Mouse (Mus musculus) cerebellum, adult 11-12 months (tissue): ENCODE results near the gene Syne2.

ENCODE experiments used
- DNase-seq: peaks from one replicate; pipeline ENCODE4 v3.0.0; 2022

Syne2 gene

DNA sequence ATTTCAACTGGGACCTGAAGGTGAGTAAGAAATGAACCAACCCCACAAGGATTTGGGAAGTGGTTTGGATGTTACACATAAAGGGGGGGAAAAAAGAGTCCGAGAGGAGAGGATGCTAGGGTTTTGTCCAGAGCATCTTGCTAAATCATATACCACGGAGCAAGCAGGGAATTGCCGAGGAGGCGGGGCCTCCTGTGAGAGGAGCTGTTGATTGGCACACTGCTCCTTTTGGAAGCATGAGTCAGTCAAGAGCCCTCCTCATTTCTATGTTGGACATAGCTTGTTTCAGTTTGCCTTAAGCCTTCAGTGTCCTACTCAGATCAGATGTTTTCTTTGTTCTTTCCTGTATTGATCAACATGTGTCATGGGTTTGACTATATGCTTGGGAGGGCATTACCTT lies 245.1 kb downstream of the Syne2 start:
- no peak for DNase-seq

- DNase-seq, result no peak
These were observed 252.5 kb downstream of the Syne2 start for GRCm38 (mm10) chr12:76070386-76070785.

- DNase-seq, result no peak
These were observed 254.3 kb downstream of the Syne2 start for GRCm38 (mm10) chr12:76071935-76072849.

DNA sequence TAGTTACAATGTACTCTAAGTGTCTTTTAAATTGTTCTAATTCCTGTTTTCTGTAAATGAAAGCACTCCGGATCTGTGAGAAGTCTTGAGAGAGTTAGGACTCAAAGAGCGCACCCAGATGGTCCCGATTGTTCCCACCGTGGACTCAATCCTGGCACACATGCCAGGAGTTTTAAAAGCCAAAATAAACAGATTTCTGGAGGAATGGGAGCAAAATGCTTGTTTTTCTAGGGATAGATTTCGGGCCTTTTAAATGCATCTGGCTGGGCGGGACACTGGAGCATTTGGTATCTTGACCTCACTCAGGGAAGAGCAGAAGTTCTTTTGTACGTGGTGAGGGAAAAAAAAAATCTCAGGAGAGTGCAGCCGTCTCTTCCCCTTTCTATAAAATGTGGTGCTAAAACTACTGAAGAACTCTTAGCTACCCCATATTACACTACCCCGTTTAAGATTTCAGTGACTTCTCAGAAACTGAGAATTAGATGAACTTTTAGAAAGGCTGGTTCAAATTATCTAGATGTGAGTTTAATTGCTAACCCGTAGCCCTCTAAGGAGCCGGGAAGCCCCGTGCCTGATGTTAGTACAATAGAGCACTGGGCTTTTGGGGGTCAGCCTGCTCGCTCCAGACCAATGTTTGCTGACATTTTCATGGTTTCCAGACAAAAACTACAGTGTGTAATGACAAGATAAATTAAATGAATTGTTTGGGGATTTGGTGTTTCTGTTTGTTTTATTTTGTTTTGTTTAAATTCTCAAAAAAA lies 255.3 kb downstream of the Syne2 start:
- no peak for DNase-seq

- DNase-seq, result no peak
These were observed 256.0 kb downstream of the Syne2 start for GRCm38 (mm10) chr12:76073981-76074380.

DNA sequence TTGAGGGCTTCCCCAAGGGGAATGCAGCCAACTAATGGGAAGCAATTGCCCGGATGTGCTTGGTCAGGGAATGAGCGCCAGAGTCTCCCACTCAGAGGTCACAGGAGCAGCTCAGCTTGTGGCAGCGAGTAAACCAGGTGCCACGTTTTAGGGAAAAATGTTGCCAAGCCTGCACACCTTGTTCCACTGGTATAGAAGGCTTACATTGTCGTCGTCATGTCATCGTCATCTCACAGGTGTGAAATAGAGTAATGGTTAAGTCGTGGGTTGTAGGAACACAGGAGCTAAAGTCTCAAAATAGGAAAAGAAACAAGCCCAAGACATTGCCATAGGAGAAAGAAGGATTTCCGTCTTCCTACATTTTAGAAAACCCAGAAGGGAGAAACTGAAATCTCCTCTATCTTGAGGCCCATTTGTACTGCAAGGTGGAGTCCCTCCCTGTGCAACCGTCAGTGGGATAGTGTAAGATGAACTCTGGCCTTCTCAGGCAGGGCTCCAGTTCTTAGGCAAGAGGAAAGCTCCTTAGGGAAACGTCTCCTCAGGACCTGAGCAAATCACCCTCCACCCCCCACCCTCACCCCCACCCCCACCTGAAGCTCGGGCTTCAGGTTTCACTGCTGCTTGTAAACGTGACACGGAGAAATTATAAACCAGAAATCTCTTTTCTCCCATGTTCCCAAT lies 263.1 kb downstream of the Syne2 start:
- peak; percentile 41 for DNase-seq

DNA sequence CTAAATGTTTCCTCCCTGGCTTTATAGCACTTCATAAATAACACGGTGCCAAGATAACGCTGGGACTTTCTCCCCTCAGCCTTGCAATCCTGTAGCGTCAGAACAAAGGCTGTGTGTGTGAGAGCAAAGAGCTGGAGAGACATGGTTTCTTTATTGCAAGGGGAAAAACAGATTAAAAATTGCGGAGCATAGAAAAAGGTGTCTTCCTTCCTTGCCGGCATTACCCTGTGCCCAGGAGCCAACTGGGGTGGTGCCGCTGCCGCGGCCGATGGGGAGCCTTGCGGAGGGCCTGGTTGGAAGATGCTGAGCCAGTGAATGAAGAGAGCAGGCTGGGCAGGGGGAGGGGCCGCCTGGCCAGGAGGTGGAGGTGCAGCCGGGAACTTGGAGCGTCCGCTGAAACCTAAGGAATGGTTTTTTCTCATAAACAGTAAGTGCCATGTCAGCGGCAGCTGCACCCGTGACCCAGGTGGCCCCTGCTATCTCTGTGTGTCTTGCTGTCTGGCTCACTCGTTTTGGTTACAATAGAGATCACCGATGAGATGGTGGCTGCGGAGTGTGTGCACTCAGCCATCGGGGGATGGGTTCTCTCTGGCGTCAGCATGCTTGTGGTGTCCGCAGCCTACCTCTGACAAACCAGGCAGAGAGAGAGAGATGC lies 263.8 kb downstream of the Syne2 start:
- peak; percentile 91 for DNase-seq

DNA sequence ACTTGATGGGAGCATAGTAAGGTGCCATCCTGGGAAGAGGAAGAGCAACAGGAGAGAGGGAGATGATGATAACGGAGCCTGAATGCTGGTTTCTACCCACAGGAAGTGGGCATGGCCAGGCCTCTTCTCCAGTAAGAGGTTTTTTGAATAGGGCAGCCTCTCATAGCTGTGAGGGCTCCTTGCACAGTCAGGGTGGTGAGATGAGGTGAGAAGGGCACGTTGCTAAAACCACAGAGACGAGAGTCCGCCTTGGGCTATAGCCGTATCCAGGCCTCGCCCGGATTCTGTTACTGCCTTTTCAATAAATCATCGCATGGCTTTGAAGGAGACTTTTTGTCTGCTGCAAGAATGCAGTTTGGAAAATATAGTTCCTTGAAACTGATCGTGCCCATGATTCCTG lies 267.1 kb downstream of the Syne2 start:
- DNase-seq, result no peak

- DNase-seq, result no peak
These were observed 268.3 kb downstream of the Syne2 start for GRCm38 (mm10) chr12:76085956-76086905.

DNA sequence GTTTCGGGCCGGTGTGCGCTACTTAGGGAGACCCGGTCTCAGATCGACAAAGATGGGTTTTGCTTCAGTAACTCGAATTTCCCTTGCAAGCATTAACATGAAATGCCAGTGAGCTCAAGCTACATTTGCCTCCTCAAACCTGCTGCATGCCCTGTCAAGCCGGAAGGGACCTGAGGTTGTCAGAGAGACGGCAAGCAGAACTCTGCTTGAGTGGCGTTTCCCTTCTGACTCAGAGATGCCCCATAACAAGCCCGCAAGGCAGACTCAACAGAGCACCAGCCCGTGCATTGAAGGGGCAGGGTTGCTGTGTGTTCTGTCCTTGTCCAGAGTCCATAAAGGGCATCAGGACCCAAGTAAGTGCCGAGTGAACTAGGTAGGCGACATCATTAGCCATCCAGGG lies 269.1 kb downstream of the Syne2 start:
- DNase-seq, result no peak

- DNase-seq, result no peak
These were observed 275.0 kb downstream of the Syne2 start for GRCm38 (mm10) chr12:76092789-76093466.

GRCm38 (mm10) chr12:76093613-76094588 lies 276.0 kb downstream of the Syne2 start:
- DNase-seq, result no peak

DNA sequence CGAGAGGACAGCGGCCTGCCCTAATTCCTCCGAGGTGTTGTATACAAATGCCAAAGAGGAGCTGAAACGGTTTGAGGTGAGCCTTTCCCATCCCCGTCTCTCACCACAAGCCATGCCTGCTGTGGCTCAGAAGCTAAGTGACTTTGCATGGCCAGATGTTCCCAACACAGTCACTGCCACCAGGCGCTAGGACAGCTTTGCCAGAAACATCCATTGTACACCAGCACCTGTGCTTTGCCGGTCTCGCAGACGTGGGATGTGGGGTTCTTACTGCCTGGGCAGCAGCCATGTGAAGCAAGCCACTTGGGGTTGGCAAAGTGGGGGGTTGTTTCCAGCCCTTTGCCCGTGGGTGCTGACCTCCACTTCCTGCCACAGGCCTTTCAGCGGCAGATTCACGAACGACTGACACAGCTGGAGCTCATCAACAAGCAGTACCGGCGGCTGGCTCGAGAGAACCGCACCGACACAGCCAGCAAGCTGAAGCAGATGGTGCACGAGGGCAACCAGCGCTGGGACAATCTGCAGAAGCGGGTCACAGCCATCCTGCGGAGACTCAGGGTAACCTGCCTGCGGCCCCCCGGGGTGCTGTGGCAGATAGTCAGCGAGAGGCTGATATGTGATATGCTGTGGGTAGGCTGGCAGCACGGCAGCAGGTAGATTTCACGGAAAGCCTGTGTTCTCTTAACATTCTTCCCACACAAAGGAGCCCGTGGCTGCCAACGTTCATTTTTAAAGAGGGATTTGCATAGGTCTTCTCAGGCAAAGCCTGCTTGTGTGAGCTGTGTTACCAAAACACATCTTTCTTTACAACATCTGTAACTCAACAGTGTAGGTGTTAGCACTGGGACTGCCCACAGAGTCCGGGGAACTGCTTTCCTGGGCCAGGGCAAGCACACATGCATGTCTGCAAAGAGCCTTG lies 277.4 kb downstream of the Syne2 start:
- DNase-seq, result peak; percentile 42

- peak; percentile 77 for DNase-seq
These were observed 284.7 kb downstream of the Syne2 start for GRCm38 (mm10) chr12:76102621-76103020.

- peak; percentile 70 for DNase-seq
These were observed 286.8 kb downstream of the Syne2 start for GRCm38 (mm10) chr12:76104596-76105351.

GRCm38 (mm10) chr12:76109646-76110405 lies 291.9 kb downstream of the Syne2 start:
- DNase-seq, result peak; percentile 89

- DNase-seq, result peak; percentile 36
These were observed 293.1 kb downstream of the Syne2 start for GRCm38 (mm10) chr12:76111046-76111445.
